Mouse (Mus musculus): ENCODE results near the gene Ank2.

Gene Ank2

GRCm38 (mm10) chr3:127123376-127123775 is 375.8 kb downstream of the Ank2 start:
- DNase-seq (ENCODE audit: low spot score in 2 of 2) = no peak

- no peak for DNase-seq (ENCODE audit: low spot score in 2 of 2)
Observed at GRCm38 (mm10) chr3:127118777-127119176, 380.4 kb downstream of the Ank2 start.

- DNase-seq (ENCODE audit: low spot score in 2 of 2) = no peak
Observed at GRCm38 (mm10) chr3:127116226-127116625, 382.9 kb downstream of the Ank2 start.

GRCm38 (mm10) chr3:127113238-127113637 is 385.9 kb downstream of the Ank2 start:
- DNase-seq (ENCODE audit: low spot score in 2 of 2) = no peak

GRCm38 (mm10) chr3:127109413-127109812 is 389.7 kb downstream of the Ank2 start:
- no peak for DNase-seq (ENCODE audit: low spot score in 2 of 2)

GRCm38 (mm10) chr3:127108481-127108880 is 390.7 kb downstream of the Ank2 start:
- no peak for DNase-seq (ENCODE audit: low spot score in 2 of 2)

GRCm38 (mm10) chr3:127107281-127107680 is 391.9 kb downstream of the Ank2 start:
- DNase-seq (ENCODE audit: low spot score in 2 of 2) = no peak

GRCm38 (mm10) chr3:127101326-127101725 is 397.8 kb downstream of the Ank2 start:
- DNase-seq (ENCODE audit: low spot score in 2 of 2) = no peak

- no peak for DNase-seq (ENCODE audit: low spot score in 2 of 2)
Observed at GRCm38 (mm10) chr3:127097745-127098144, 401.4 kb downstream of the Ank2 start.

- DNase-seq (ENCODE audit: low spot score in 2 of 2) = no peak
Observed at GRCm38 (mm10) chr3:127097106-127097505, 402.0 kb downstream of the Ank2 start.

- DNase-seq (ENCODE audit: low spot score in 2 of 2) = no peak
Observed at GRCm38 (mm10) chr3:127093631-127094030, 405.5 kb downstream of the Ank2 start.

- no peak for DNase-seq (ENCODE audit: low spot score in 2 of 2)
Observed at GRCm38 (mm10) chr3:127087574-127087973, 411.6 kb downstream of the Ank2 start.

- no peak for DNase-seq (ENCODE audit: low spot score in 2 of 2)
Observed at GRCm38 (mm10) chr3:127086834-127087506, 412.2 kb downstream of the Ank2 start.

GRCm38 (mm10) chr3:127077369-127077768 is 421.8 kb downstream of the Ank2 start:
- DNase-seq (ENCODE audit: low spot score in 2 of 2) = no peak

GRCm38 (mm10) chr3:127075531-127076280 is 423.4 kb downstream of the Ank2 start:
- DNase-seq (ENCODE audit: low spot score in 2 of 2) = no peak

GRCm38 (mm10) chr3:127071471-127071870 is 427.7 kb downstream of the Ank2 start:
- peak in 1 of 2 experiments; percentile 47 for DNase-seq (ENCODE audit: low spot score in 2 of 2)

- DNase-seq (ENCODE audit: low spot score in 2 of 2) = no peak
Observed at GRCm38 (mm10) chr3:127063654-127064386, 435.3 kb downstream of the Ank2 start.

- no peak for DNase-seq (ENCODE audit: low spot score in 2 of 2)
Observed at GRCm38 (mm10) chr3:127059671-127060070, 439.5 kb downstream of the Ank2 start.

- no peak for DNase-seq (ENCODE audit: low spot score in 2 of 2)
Observed at GRCm38 (mm10) chr3:127041288-127041687, 457.9 kb downstream of the Ank2 start.

GRCm38 (mm10) chr3:127038570-127038969 is 460.6 kb downstream of the Ank2 start:
- DNase-seq (ENCODE audit: low spot score in 2 of 2) = no peak

GRCm38 (mm10) chr3:127036118-127036517 is 463.0 kb downstream of the Ank2 start:
- no peak for DNase-seq (ENCODE audit: low spot score in 2 of 2)

- peak; percentile 38 to 55 for DNase-seq (ENCODE audit: low spot score in 2 of 2)
Observed at GRCm38 (mm10) chr3:127035540-127035939, 463.6 kb downstream of the Ank2 start.

GRCm38 (mm10) chr3:127034983-127035382 is 464.2 kb downstream of the Ank2 start:
- no peak for DNase-seq (ENCODE audit: low spot score in 2 of 2)
